Mouse (Mus musculus) kidney, postnatal 0 days (tissue): ENCODE data around the gene Gm26920. TPM values are rescaled to one million over a fixed set of nuclear protein-coding genes. Genes with fewer than 3 reads are reported as not detected.

Source experiments
- ATAC-seq: fragments of 200-750 bp; cut with Nextera tagmentation; replicated peaks from 2 replicates; pipeline ENCODE4 v1.8.0; 2017; ENCODE audit warnings: low read depth, moderate number of reproducible peaks, moderate TSS enrichment, moderate library complexity; ENCODE audit not compliant: low FRiP score
- DNase-seq: peaks from one replicate; pipeline ENCODE4 v3.0.0-alpha.2; 2016; ENCODE audit warnings: low spot score
- H3K27ac ChIP-seq: fragments of 300-500 bp; sonication (generic); 2 replicates; pipeline ENCODE4 v1.5.1; 2014; ENCODE audit warnings: mild to moderate bottlenecking
- H3K27me3 ChIP-seq: fragments of 300-500 bp; sonication (generic); 2 replicates; pipeline ENCODE4 v1.6.1; 2014; ENCODE audit warnings: low read length, mixed read lengths; ENCODE audit not compliant: insufficient read depth
- H3K36me3 ChIP-seq: fragments of 300-500 bp; sonication (generic); 2 replicates; pipeline ENCODE4 v1.6.1; 2014; ENCODE audit warnings: low read length, mixed read lengths; ENCODE audit not compliant: insufficient read depth
- H3K4me1 ChIP-seq: fragments of 300-500 bp; sonication (generic); replicated peaks from 2 replicates; pipeline ENCODE4 v1.6.1; 2014; ENCODE audit warnings: antibody characterized with exemption, low read length, mixed read lengths; ENCODE audit not compliant: insufficient read depth
- H3K4me2 ChIP-seq: fragments of 300-500 bp; sonication (generic); 2 replicates; pipeline ENCODE4 v1.6.1; 2014; ENCODE audit warnings: mild to moderate bottlenecking, low read length, moderate library complexity, mixed read lengths
- H3K4me3 ChIP-seq: fragments of 300-500 bp; sonication (generic); replicated peaks from 2 replicates; pipeline ENCODE4 v1.5.1; 2014; ENCODE audit warnings: low read depth, low read length
- H3K9ac ChIP-seq: fragments of 300-500 bp; sonication (generic); 2 replicates; pipeline ENCODE4 v1.6.1; 2014; ENCODE audit warnings: low read depth, low read length
- H3K9me3 ChIP-seq: fragments of 300-500 bp; sonication (generic); replicated peaks from 2 replicates; pipeline ENCODE4 v1.6.1; 2016; ENCODE audit warnings: low read length, inconsistent platforms, mixed read lengths
- CTCF ChIP-seq: IDR thresholded peaks from 2 replicates; pipeline ENCODE4 v1.5.1; 2016; ENCODE audit warnings: antibody characterized with exemption, low read depth, mild to moderate bottlenecking, moderate library complexity
- WGBS: fragments of 180-500 bp; shearing (Covaris S2); extraction: QIAGEN DNeasy Blood & Tissue Kit; methylation state at CpG from one replicate; pipeline ENCODE4 v1.1.7; 2014; 5-methylcytosine and 5-hydroxymethylcytosine counted together
- polyA plus RNA-seq: library from polyadenylated mRNA; unstranded; fragments of >200 nt; fragmentation: Nextera tagmentation; extraction: Ambion mirVana; gene quantifications from 2 replicates; pipeline ENCODE4 v1.2.1, GENCODE M21; 2015

Gene Gm26920
- polyA plus RNA-seq, 1 experiment from 2014 or later = 0.83 TPM

- TF ChIP-seq CTCF = peak; percentile 74
- Histone ChIP-seq H3K36me3 (no peaks in the 10 kb centered on the region), H3K27ac (peak overlapping the region; percentile 42; the same call in 1 of the 2 replicates), H3K9ac (no peak overlapping the region), H3K4me2 (peak overlapping the region; percentile 81), H3K9me3 (no peaks in the 10 kb centered on the region), H3K4me1 (peaks cover 15% of the 10 kb centered on the region; the same call in 1 of the 2 replicates), H3K4me3 (peak overlapping the region; percentile 60), H3K27me3 (no peaks in the 10 kb centered on the region)
- no peak for ATAC-seq
- WGBS = 8% methylated on average over 9 of the region's 9 CpGs
- peak; percentile 76 for DNase-seq
These were observed 868 bp upstream of the Gm26920 start for GRCm38 (mm10) chr7:30090970-30091585.

- TF ChIP-seq CTCF = no peak
- Histone ChIP-seq H3K4me2 (peak overlapping the region; percentile 81), H3K36me3 (0 out of 2 replicates have a peak, but pooled peaks cover 10% of the 10 kb centered on the region), H3K4me1 (peaks cover 15% of the 10 kb centered on the region; the same call in 1 of the 2 replicates), H3K9ac (peak overlapping the region; percentile 67), H3K27ac (no peak overlapping the region), H3K9me3 (no peaks in the 10 kb centered on the region), H3K27me3 (no peaks in the 10 kb centered on the region), H3K4me3 (peak overlapping the region; percentile 60)
- DNase-seq = no peak
- 7% methylated on average over 6 of the region's 6 CpGs for WGBS
- no peak for ATAC-seq
These were observed 805 bp downstream of the Gm26920 start for GRCm38 (mm10) chr7:30089405-30089804.

DNA sequence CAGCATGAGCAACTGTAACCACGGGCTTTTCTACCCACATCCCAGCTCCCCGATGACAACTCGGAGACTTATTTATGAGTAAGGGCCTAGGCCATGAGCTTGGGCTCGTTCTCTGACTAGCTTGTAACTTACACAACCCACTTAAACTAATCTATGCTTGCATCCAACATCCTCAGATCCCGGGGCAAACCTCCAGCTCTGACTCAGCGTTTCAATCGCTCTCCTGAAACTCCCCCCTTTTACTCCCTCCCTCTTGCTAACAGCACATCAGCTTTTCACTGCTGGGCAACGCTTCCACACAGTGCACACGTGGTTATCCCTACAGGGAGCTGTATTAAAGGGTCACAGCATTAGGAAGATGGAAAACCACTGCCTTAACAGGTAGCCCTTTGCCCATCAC, 3.7 kb downstream of the Gm26920 start:
- Histone ChIP-seq H3K4me1 (peaks cover 13% of the 10 kb centered on the region; the same call in 1 of the 2 replicates), H3K9ac (no peak overlapping the region), H3K4me3 (no peak overlapping the region), H3K9me3 (no peaks in the 10 kb centered on the region), H3K4me2 (no peak overlapping the region), H3K27me3 (no peaks in the 10 kb centered on the region), H3K36me3 (0 out of 2 replicates have a peak, but pooled peaks cover 11% of the 10 kb centered on the region), H3K27ac (no peak overlapping the region)
- TF ChIP-seq CTCF = no peak
- ATAC-seq (no peak), DNase-seq (no peak)
- 83% methylated on average over 9 of the region's 9 CpGs for WGBS

DNA sequence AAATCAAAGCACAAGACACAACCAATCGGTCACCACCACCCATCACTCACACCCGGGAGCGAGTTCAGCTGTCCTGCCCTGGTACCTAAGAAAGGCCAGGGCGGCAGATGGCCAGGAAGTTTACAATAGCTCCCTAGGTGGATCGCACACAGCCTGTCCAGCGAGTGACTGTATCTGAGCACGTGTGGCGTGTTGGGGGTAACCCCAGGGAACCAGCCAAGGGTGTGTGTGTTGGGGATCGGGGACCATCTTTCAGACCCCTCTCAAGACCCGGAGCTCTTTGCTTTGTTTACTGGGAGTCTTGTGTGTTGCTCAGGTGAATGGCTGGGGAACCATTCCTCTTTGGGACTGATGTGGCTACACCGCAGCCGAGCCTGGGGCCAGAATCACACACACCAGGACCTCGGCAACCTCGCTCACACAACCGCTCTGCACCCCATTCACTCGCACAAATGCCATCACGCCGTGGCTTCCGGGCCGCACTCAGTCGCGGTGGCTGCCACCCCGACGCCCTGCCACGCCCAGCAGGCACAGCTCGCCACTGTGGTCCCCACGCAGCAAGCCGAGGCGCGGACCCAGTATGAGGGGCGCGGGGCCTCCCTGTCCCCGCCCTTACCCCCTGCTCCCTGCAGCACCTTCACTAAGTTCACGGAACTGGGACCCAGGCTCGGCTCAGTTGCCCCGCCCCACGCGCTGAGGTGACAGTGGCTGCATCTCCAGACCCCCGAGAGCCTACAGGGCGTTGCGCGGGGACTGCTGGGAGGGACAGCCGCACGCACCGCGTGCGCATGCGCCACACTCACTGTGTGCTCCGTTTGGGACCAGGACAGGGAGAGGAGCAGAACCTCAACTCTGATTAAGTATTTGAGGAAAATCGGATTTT, 17.8 kb downstream of the Gm26920 start, which contains the start of gene Zfp82:
Gene Zfp82 (minus strand): TSS at position 755 of the 883 bp plus-strand sequence.
- H3K4me2 ChIP-seq = peak within 1 kb of the TSS; percentile 97
- peaks cover 5% of the 10 kb centered on the region; the same call in 1 of the 2 replicates for H3K36me3 ChIP-seq
- peak; percentile 78 for ATAC-seq
- H3K27ac ChIP-seq = no peak within 1 kb of the TSS
- no peaks in the 10 kb centered on the region for H3K4me1 ChIP-seq
- TF ChIP-seq CTCF = no peak
- H3K27me3 ChIP-seq = no peaks in the 10 kb centered on the region
- H3K9ac ChIP-seq = peak within 1 kb of the TSS; percentile 63
- H3K4me3 ChIP-seq = peak within 1 kb of the TSS; percentile 70
- WGBS = under 1% methylated on average over 50 of the region's 50 CpGs
- H3K9me3 ChIP-seq = no peaks in the 10 kb centered on the region
- peak; percentile 91 for DNase-seq

GRCm38 (mm10) chr7:30064622-30065021, 25.6 kb downstream of the Gm26920 start:
- ATAC-seq (0 out of 2 replicates have a peak, but pooled peaks have one; percentile 10), DNase-seq (no peak)
- Histone ChIP-seq H3K9ac (no peak overlapping the region), H3K36me3 (peaks cover 9% of the 10 kb centered on the region; the same call in 1 of the 2 replicates), H3K9me3 (no peaks in the 10 kb centered on the region), H3K4me1 (no peaks in the 10 kb centered on the region), H3K4me3 (no peak overlapping the region), H3K4me2 (no peak overlapping the region), H3K27ac (no peak overlapping the region), H3K27me3 (no peaks in the 10 kb centered on the region)
- 74% methylated on average over 5 of the region's 5 CpGs for WGBS
- TF ChIP-seq CTCF = peak; percentile 30; the same call in 1 of the 2 replicates

GRCm38 (mm10) chr7:30062478-30062877, 27.7 kb downstream of the Gm26920 start:
- Histone ChIP-seq H3K9ac (no peak overlapping the region), H3K4me1 (no peaks in the 10 kb centered on the region), H3K27ac (no peak overlapping the region), H3K9me3 (no peaks in the 10 kb centered on the region), H3K36me3 (0 out of 2 replicates have a peak, but pooled peaks cover 4% of the 10 kb centered on the region), H3K4me3 (no peak overlapping the region), H3K4me2 (no peak overlapping the region), H3K27me3 (no peaks in the 10 kb centered on the region)
- DNase-seq = peak; percentile 23
- peak; percentile 59 for TF ChIP-seq CTCF
- ATAC-seq = no peak
- 87% methylated on average over 5 of the region's 5 CpGs for WGBS
